Mouse (Mus musculus) right cerebral cortex, postnatal 10 days (tissue): ENCODE measurements at regions not wholly inside any gene's neighbourhood (a gene's known extent, or its start where the extent isn't known, plus 50 kb on each side); places are given as distances from the start of the nearest gene placed in this dataset.

Experiments used
- DNase-seq, 2 experiments: peaks; one replicate each; pipeline ENCODE4 v3.0.0; 2021; ENCODE audit warnings: low spot score in 2 of 2

- DNase-seq = no peak
Observed at GRCm38 (mm10) chr12:92152922-92153235, 303.9 kb upstream of the Sel1l start.

GRCm38 (mm10) chr12:92152043-92152921 lies 303.3 kb upstream of the Sel1l start:
- DNase-seq = peak in 1 of 2 experiments; percentile 28

GRCm38 (mm10) chr12:92137539-92137938 lies 288.6 kb upstream of the Sel1l start:
- no peak for DNase-seq

- DNase-seq = no peak
Observed at GRCm38 (mm10) chr12:92127648-92128047, 278.7 kb upstream of the Sel1l start.

- DNase-seq = no peak
Observed at GRCm38 (mm10) chr12:92120164-92120815, 271.3 kb upstream of the Sel1l start.

GRCm38 (mm10) chr12:92109615-92110014 lies 260.7 kb upstream of the Sel1l start:
- no peak for DNase-seq

- no peak for DNase-seq
Observed at GRCm38 (mm10) chr12:92100080-92100479, 251.1 kb upstream of the Sel1l start.

GRCm38 (mm10) chr12:92092794-92093365 lies 243.9 kb upstream of the Sel1l start:
- DNase-seq = no peak

GRCm38 (mm10) chr12:92073209-92073608 lies 224.3 kb upstream of the Sel1l start:
- peak; percentile 79 to 89 for DNase-seq

GRCm38 (mm10) chr12:92062731-92063130 lies 213.8 kb upstream of the Sel1l start:
- no peak for DNase-seq

- no peak for DNase-seq
Observed at GRCm38 (mm10) chr12:92040481-92040880, 191.5 kb upstream of the Sel1l start.

- DNase-seq = no peak
Observed at GRCm38 (mm10) chr12:92029192-92029591, 180.2 kb upstream of the Sel1l start.

- DNase-seq = no peak
Observed at GRCm38 (mm10) chr12:92028354-92028753, 179.4 kb upstream of the Sel1l start.

- DNase-seq = no peak
Observed at GRCm38 (mm10) chr12:92024461-92025218, 175.7 kb upstream of the Sel1l start.

- DNase-seq = no peak
Observed at GRCm38 (mm10) chr12:92019593-92020224, 170.8 kb upstream of the Sel1l start.

GRCm38 (mm10) chr12:92015373-92015772 lies 166.4 kb upstream of the Sel1l start:
- DNase-seq = no peak

- DNase-seq = no peak
Observed at GRCm38 (mm10) chr12:92013979-92014378, 165.0 kb upstream of the Sel1l start.

GRCm38 (mm10) chr12:92013244-92013643 lies 164.3 kb upstream of the Sel1l start:
- peak; percentile 63 to 74 for DNase-seq

GRCm38 (mm10) chr12:92004391-92005094 lies 155.6 kb upstream of the Sel1l start:
- no peak for DNase-seq

- no peak for DNase-seq
Observed at GRCm38 (mm10) chr12:91999031-91999430, 150.1 kb upstream of the Sel1l start.

GRCm38 (mm10) chr12:91997404-91997803 lies 148.4 kb upstream of the Sel1l start:
- no peak for DNase-seq
